Mouse (Mus musculus) MEL (cell line): Measurements from ENCODE around the gene Elavl1. TPM values are rescaled to one million over a fixed set of nuclear protein-coding genes. Genes with fewer than 3 reads are reported as not detected.

Experiments
- DNase-seq: peaks from one replicate; pipeline ENCODE4 v3.0.0; 2011; ENCODE audit warnings: low read depth, low spot score
- H3K27ac ChIP-seq: 2 replicates; pipeline ENCODE4 v1.5.1; 2012; ENCODE audit warnings: low read depth, mild to moderate bottlenecking, control low read depth, low read length, moderate library complexity; ENCODE audit not compliant: control insufficient read depth
- H3K27me3 ChIP-seq, 2 experiments: fragments of 150-350 bp in 1 of 2; sonication (generic) in 1 of 2; 2 replicates each; pipeline ENCODE4 v1.6.1; 2012; ENCODE audit warnings: low read length in 2 of 2, mild to moderate bottlenecking in 2 of 2, improper control_type of control experiment in 1 of 2, moderate library complexity in 1 of 2; ENCODE audit not compliant: insufficient read depth in 2 of 2, control insufficient read depth in 1 of 2
- H3K36me3 ChIP-seq, 2 experiments: 2 replicates each; pipeline ENCODE4 v1.6.1; 2012 to 2014; ENCODE audit warnings: low read length in 2 of 2, improper control_type of control experiment in 1 of 2, inconsistent platforms in 1 of 2, mild to moderate bottlenecking in 1 of 2; ENCODE audit not compliant: insufficient read depth in 2 of 2, control insufficient read depth in 1 of 2
- H3K4me1 ChIP-seq, 2 experiments: fragments of 150-350 bp in 1 of 2; sonication (generic) in 1 of 2; 2 replicates each; pipeline ENCODE4 v1.6.1; 2012; ENCODE audit warnings: low read length in 2 of 2, improper control_type of control experiment in 1 of 2, mild to moderate bottlenecking in 1 of 2; ENCODE audit not compliant: insufficient read depth in 2 of 2, control insufficient read depth in 1 of 2
- H3K4me3 ChIP-seq, 2 experiments: fragments of 150-350 bp in 1 of 2; sonication (generic) in 1 of 2; 2 replicates each; pipeline ENCODE4 v1.5.1; 2012; ENCODE audit warnings: low read depth in 2 of 2, low read length in 2 of 2, mild to moderate bottlenecking in 2 of 2, moderate library complexity in 2 of 2, control low read depth in 1 of 2, improper control_type of control experiment in 1 of 2; ENCODE audit not compliant: control insufficient read depth in 1 of 2, insufficient read depth in 1 of 2
- H3K79me2 ChIP-seq: 2 replicates; pipeline ENCODE4 v1.6.1; 2012; ENCODE audit warnings: mild to moderate bottlenecking, low read length, moderate library complexity; ENCODE audit not compliant: control insufficient read depth, poor library complexity, insufficient read depth
- H3K9ac ChIP-seq: 2 replicates; pipeline ENCODE4 v1.6.1; 2012; ENCODE audit warnings: low read depth, mild to moderate bottlenecking, control low read depth, low read length, moderate library complexity; ENCODE audit not compliant: control insufficient read depth, poor library complexity, severe bottlenecking
- H3K9me3 ChIP-seq: fragments of 150-350 bp; sonication (generic); replicated peaks from 2 replicates; pipeline ENCODE4 v1.6.1; 2012; ENCODE audit warnings: mild to moderate bottlenecking, low read length, improper control_type of control experiment, moderate library complexity; ENCODE audit not compliant: insufficient read depth
- CHD1 ChIP-seq: IDR thresholded peaks from 2 replicates; pipeline ENCODE4 v1.6.1; 2012; ENCODE audit warnings: low read depth, mild to moderate bottlenecking, inconsistent platforms, low read length, improper control_type of control experiment
- EP300 ChIP-seq, 2 experiments: IDR thresholded peaks; 2 replicates each; pipeline ENCODE4 v1.6.1; 2011; ENCODE audit warnings: improper control_type of control experiment in 2 of 2, low read length in 2 of 2, low read depth in 1 of 2, mild to moderate bottlenecking in 1 of 2
- GATA1 ChIP-seq: IDR thresholded peaks from 2 replicates; pipeline ENCODE4 v1.6.1; 2011; ENCODE audit warnings: low read depth, low read length, improper control_type of control experiment
- MYC ChIP-seq: IDR thresholded peaks from 2 replicates; pipeline ENCODE4 v1.6.1; 2011; ENCODE audit warnings: low read depth, mild to moderate bottlenecking, low read length, improper control_type of control experiment, moderate library complexity
- NRF1 ChIP-seq: IDR thresholded peaks from 2 replicates; pipeline ENCODE4 v1.6.1; 2014; ENCODE audit warnings: low read depth, mild to moderate bottlenecking, inconsistent platforms, low read length, improper control_type of control experiment, moderate library complexity; ENCODE audit not compliant: poor library complexity, insufficient read depth, severe bottlenecking
- POLR2A ChIP-seq, 2 experiments: IDR thresholded peaks; 2 replicates each; pipeline ENCODE4 v1.6.1; 2011 to 2012; ENCODE audit warnings: low read length in 2 of 2, mild to moderate bottlenecking in 2 of 2, control low read depth in 1 of 2, improper control_type of control experiment in 1 of 2, low read depth in 1 of 2, moderate library complexity in 1 of 2; ENCODE audit not compliant: control insufficient read depth in 1 of 2, insufficient read depth in 1 of 2, poor library complexity in 1 of 2
- SIN3A ChIP-seq: IDR thresholded peaks from 2 replicates; pipeline ENCODE4 v1.6.1; 2012; ENCODE audit warnings: low read length, improper control_type of control experiment, inconsistent platforms
- TBP ChIP-seq: IDR thresholded peaks from 2 replicates; pipeline ENCODE4 v1.8.0; 2011; ENCODE audit warnings: low read depth, low read length, improper control_type of control experiment
- TCF12 ChIP-seq: IDR thresholded peaks from 2 replicates; pipeline ENCODE4 v1.6.1; 2014; ENCODE audit warnings: low read depth, mild to moderate bottlenecking, inconsistent platforms, low read length, improper control_type of control experiment, moderate library complexity
- ZMIZ1 ChIP-seq: IDR thresholded peaks from 2 replicates; pipeline ENCODE4 v1.6.1; 2012; ENCODE audit warnings: low read depth, mild to moderate bottlenecking, inconsistent platforms, low read length, improper control_type of control experiment, moderate library complexity
- polyA plus RNA-seq, 2 experiments: library from polyadenylated mRNA; stranded (reverse) in 1 of 2; unstranded in 1 of 2; fragments of >175 nt in 1 of 2; fragments of >200 nt in 1 of 2; gene quantifications; 2 replicates each; pipeline versions ENCODE4 v1.2.1 to v1.2.4; 2012; ENCODE audit warnings: low replicate concordance in 2 of 2, low read depth in 1 of 2; ENCODE audit not compliant: insufficient read length in 2 of 2, insufficient read depth in 1 of 2, missing spikeins in 1 of 2
- total RNA-seq: library from RNA; depleted of rRNA; stranded (reverse); fragments of 300-350 nt; gene quantifications from 2 replicates; pipeline ENCODE4 v1.2.3, GENCODE M21; 2012; rRNA removed

Gene Elavl1
- total and polyA plus RNA-seq, 3 experiments: 64.2 to 77.4 TPM; not detected in 1

DNA sequence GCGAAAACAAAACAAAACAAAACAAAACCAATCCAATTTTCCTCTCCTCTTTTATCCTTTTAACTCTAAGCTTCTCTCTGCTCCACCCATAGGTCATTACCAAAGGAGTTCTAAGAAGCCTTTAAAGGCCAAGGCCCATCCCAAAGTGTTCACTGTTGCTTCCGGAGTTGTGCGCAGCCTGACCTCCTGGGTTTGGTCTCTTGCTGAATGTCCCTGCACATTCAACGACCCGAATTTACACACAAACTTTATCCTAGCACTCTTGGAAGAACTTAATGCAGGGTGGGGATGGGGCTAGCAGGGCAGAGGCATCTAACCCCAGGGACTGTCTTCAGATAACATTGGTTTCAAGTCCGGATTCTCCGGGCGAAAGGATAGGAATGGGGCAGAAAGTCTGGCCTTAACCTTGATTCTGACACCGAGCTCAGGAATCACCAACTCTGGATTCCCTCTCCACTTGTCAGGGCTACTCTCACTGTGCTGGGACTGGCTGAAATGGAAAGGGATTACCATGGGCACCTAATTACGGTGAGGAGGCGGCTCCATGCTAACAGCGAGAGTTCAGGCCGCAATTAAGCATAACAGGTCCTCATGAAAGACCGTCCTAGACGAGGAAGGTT, 87.3 kb downstream of the Elavl1 start:
- H3K9me3 ChIP-seq: no peaks in the 10 kb centered on the region
- peaks cover 2 to 15% of the 10 kb centered on the region in 2 experiments; a peak in 3 of 4 replicates for H3K36me3 ChIP-seq
- H3K27me3 ChIP-seq: no peaks in the 10 kb centered on the region
- H3K27ac ChIP-seq: peak overlapping the region; percentile 93
- H3K79me2 ChIP-seq: peaks cover 32% of the 10 kb centered on the region
- peak; percentile 77 for DNase-seq
- peak overlapping the region; percentile 85 for H3K9ac ChIP-seq
- H3K4me1 ChIP-seq: peaks cover 0 to 18% of the 10 kb centered on the region in 2 experiments; a peak in 2 of 4 replicates
- TF ChIP-seq ZMIZ1 (peak; percentile 11; the same call in 1 of the 2 replicates), TCF12 (0 out of 2 replicates have a peak, but pooled peaks have one; percentile 6), POLR2A (IDR thresholded peaks at IDR 0.05; ENCODE audit: control insufficient read depth in 1 of 2, insufficient read depth in 1 of 2, low read depth in 1 of 2, low read length in 2 of 2, poor library complexity in 1 of 2) (peak in 1 of 2 experiments; percentile 12; a peak in 1 of 4 replicates), EP300 (IDR thresholded peaks at IDR 0.05; ENCODE audit: low read depth in 1 of 2, low read length in 2 of 2) (0 out of 4 replicates have a peak, but pooled peaks of 1 of the 2 experiments have one; percentile 2), SIN3A (peak; percentile 42), NRF1 (no peak), GATA1 (no peak), TBP (peak; percentile 90), MYC (no peak), CHD1 (0 out of 2 replicates have a peak, but pooled peaks have one; percentile 23)
- peak overlapping the region; percentile 60 to 72 for H3K4me3 ChIP-seq

Other genes starting within 250 kb of the Elavl1 start
- not detected in 2 replicates for gene Cd209f, start 219.6 kb downstream of the Elavl1 start, total RNA-seq
- not detected for gene Cd209f, start 219.6 kb downstream of the Elavl1 start, polyA plus RNA-seq
- not detected in 2 replicates for gene Cd209g, start 191.3 kb downstream of the Elavl1 start, total RNA-seq
- gene Cd209g, start 191.3 kb downstream of the Elavl1 start, polyA plus RNA-seq: not detected
- 3.2 and 4.5 TPM in 2 replicates for gene Evi5l, start 158.8 kb downstream of the Elavl1 start, total RNA-seq
- 10 to 100 TPM in 1 of 2 experiments, not detected in 1; 10.8 TPM for gene Evi5l, start 158.8 kb downstream of the Elavl1 start, polyA plus RNA-seq
- gene Prr36, start 108.0 kb downstream of the Elavl1 start, total RNA-seq: 0.03 and 0.08 TPM in 2 replicates
- under 1 TPM in 1 of 2 experiments, not detected in 1; 0.58 TPM for gene Prr36, start 108.0 kb downstream of the Elavl1 start, polyA plus RNA-seq
- gene Lrrc8e, start 98.6 kb downstream of the Elavl1 start, total RNA-seq: 0.35 and 0.49 TPM in 2 replicates
- gene Lrrc8e, start 98.6 kb downstream of the Elavl1 start, polyA plus RNA-seq: under 1 TPM in 1 of 2 experiments, not detected in 1; 0.36 TPM
- 25.8 and 26.3 TPM in 2 replicates for gene Map2k7, start 86.7 kb downstream of the Elavl1 start, total RNA-seq
- gene Map2k7, start 86.7 kb downstream of the Elavl1 start, polyA plus RNA-seq: 100 to 1,000 TPM in 1 of 2 experiments, not detected in 1; 115 TPM
- gene Gm49320, start 86.5 kb downstream of the Elavl1 start, total RNA-seq: not detected in 2 replicates
- gene Gm49320, start 86.5 kb downstream of the Elavl1 start, polyA plus RNA-seq: 1 to 10 TPM in 1 of 2 experiments, not detected in 1; 2.0 TPM
- 2.2 TPM in 2 replicates for gene Tgfbr3l, start 77.2 kb downstream of the Elavl1 start, total RNA-seq
- gene Tgfbr3l, start 77.2 kb downstream of the Elavl1 start, polyA plus RNA-seq: 10 to 100 TPM in 1 of 2 experiments, not detected in 1; 14.2 TPM
- gene Snapc2, start 72.3 kb downstream of the Elavl1 start, total RNA-seq: 23.9 and 24.2 TPM in 2 replicates
- 10 to 100 TPM in 1 of 2 experiments, not detected in 1; 46.2 TPM for gene Snapc2, start 72.3 kb downstream of the Elavl1 start, polyA plus RNA-seq
- 0.26 and 0.58 TPM in 2 replicates for gene Ctxn1, start 66.1 kb downstream of the Elavl1 start, total RNA-seq
- gene Ctxn1, start 66.1 kb downstream of the Elavl1 start, polyA plus RNA-seq: 1 to 10 TPM in 1 of 2 experiments, not detected in 1; 5.6 TPM
- gene Timm44, start 49.5 kb downstream of the Elavl1 start, total RNA-seq: 147 and 174 TPM in 2 replicates
- 100 to 1,000 TPM in 1 of 2 experiments, not detected in 1; 199 TPM for gene Timm44, start 49.5 kb downstream of the Elavl1 start, polyA plus RNA-seq
- gene Ccl25, start 203 bp downstream of the Elavl1 start, total RNA-seq: 25.0 and 32.2 TPM in 2 replicates
- gene Ccl25, start 203 bp downstream of the Elavl1 start, polyA plus RNA-seq: 10 to 100 TPM in 1 of 2 experiments, not detected in 1; 33.8 TPM
- gene Cers4, start 167.6 kb upstream of the Elavl1 start, total RNA-seq: 7.8 and 10.1 TPM in 2 replicates
- 1 to 10 TPM in 1 of 2 experiments, not detected in 1; 7.2 TPM for gene Cers4, start 167.6 kb upstream of the Elavl1 start, polyA plus RNA-seq